Mouse (Mus musculus) lung, adult 2 months (tissue): ENCODE measurements around the gene Ak5.

Experiments
- CTCF ChIP-seq: fragments of 200-500 bp; IDR thresholded peaks from 2 replicates; pipeline ENCODE4 v1.5.1; 2011; ENCODE audit warnings: mild to moderate bottlenecking, low read length, control low read depth; ENCODE audit not compliant: insufficient read depth
- POLR2A ChIP-seq: fragments of 200-500 bp; IDR thresholded peaks from 2 replicates; pipeline ENCODE4 v1.6.1; 2011; ENCODE audit warnings: low read depth, mild to moderate bottlenecking, control low read depth, low read length, borderline replicate concordance; ENCODE audit errors: extremely low read depth

DNA sequence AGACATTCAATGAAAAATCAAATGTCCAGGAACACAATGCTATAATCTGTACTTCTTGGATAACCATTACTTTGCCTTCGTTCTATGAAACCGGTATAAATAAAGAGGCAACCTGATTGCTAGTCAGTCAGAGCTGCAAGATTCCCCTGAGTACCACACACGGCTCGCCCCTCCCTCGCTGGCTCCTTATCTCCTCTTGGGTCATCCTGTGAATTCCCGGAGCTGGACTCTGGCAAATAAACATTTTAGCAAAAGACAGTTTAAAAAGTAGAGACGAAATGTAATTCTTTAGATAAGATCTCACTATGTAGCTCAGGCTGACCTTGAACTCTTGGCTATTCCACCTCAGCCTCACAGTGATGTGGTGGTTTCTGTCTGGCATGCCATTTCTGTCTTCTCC, 77.7 kb downstream of the Ak5 start:
- no peak for TF ChIP-seq CTCF
- TF ChIP-seq POLR2A = no peak
